Mouse (Mus musculus) mouse embryonic stem cell (cell line): ENCODE results near the gene Ckap5.

Experiments used
- in situ Hi-C, 2 experiments: fragments of 300-500 bp; cut with MboI; formaldehyde crosslinking; loops; 1 replicate in 1 of 2; 3 replicates in 1 of 2; pipeline ENCODE4 v1.14.3; 2019 to 2020; ENCODE audit warnings: low sequenced_read_pairs in 2 of 2, low pct_unique_long_range_greater_than_20kb in 1 of 2, mixed read lengths in 1 of 2; ENCODE audit not compliant: unreplicated experiment in 1 of 2

Gene Ckap5

DNA sequence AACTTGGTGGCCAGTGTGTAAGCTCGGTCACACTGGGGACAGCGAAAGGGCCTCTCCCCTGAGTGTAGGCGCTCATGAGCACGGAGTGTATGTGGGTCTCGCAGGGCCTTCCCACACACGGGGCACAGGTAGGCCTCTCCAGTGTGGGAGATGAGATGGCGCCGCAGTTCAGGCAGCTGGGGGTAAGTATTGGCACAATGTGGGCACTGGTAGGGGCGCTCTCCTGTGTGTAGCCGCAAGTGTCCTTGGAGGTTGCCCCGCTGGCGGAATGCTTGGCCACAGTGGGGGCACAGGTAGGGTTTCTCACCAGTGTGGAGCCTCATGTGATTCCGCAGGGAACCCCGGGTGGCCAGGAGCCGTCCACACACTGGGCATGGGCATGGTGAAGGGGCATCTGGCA lies 118.8 kb downstream of the Ckap5 start:
- in situ Hi-C loops, result loop anchor here in 1 of 2 experiments (25.0 kb wide), 1 partner anchor 358 kb away; no protein-coding TSS in a partner anchor

DNA sequence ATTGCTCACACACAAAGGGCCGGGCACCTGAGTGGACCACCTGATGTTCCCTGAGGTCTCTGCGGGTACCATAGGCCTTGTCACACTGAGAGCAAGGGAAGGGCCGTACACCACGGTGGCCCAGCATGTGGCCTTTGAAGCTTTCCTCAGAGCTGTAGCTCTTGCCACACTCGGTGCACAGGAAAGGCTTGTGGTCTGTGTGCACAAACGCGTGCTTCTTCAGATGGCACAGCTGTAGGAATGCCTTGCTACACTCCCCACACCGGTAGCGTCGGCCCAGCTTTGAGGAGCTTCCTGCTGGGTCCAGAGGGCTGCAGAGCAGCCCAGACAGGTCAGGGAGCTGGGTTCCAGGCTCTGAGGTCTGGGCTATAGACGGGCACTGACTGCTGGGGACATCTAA lies 119.2 kb downstream of the Ckap5 start:
- in situ Hi-C loops, result loop anchor here in 1 of 2 experiments (25.0 kb wide), 1 partner anchor 359 kb away; no protein-coding TSS in a partner anchor

DNA sequence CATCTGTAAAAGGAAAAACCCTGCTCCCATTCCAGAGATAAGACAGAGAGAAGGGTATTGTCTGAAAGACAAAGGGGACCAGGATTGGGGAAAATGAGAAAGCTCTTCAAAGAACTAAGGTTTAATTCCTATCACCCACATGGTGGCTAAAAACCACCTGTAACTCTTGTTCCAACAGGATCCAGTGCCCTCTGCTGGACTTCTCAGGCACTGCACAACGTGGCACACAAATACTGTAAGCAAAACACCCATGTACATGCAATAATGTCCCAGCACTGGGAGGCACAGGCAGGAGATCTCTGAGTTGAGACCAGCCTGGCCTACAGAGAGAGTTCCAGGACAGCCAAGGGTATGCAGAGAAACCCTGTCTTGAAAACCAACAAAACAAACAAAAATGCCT lies 120.2 kb downstream of the Ckap5 start:
- in situ Hi-C loops, result loop anchor here in 1 of 2 experiments (25.0 kb wide), 1 partner anchor 359 kb away; no protein-coding TSS in a partner anchor

GRCm38 (mm10) chr2:91649152-91649551 lies 122.6 kb downstream of the Ckap5 start:
- in situ Hi-C loops, result loop anchor here in 1 of 2 experiments (25.0 kb wide), 1 partner anchor 362 kb away; no protein-coding TSS in a partner anchor

DNA sequence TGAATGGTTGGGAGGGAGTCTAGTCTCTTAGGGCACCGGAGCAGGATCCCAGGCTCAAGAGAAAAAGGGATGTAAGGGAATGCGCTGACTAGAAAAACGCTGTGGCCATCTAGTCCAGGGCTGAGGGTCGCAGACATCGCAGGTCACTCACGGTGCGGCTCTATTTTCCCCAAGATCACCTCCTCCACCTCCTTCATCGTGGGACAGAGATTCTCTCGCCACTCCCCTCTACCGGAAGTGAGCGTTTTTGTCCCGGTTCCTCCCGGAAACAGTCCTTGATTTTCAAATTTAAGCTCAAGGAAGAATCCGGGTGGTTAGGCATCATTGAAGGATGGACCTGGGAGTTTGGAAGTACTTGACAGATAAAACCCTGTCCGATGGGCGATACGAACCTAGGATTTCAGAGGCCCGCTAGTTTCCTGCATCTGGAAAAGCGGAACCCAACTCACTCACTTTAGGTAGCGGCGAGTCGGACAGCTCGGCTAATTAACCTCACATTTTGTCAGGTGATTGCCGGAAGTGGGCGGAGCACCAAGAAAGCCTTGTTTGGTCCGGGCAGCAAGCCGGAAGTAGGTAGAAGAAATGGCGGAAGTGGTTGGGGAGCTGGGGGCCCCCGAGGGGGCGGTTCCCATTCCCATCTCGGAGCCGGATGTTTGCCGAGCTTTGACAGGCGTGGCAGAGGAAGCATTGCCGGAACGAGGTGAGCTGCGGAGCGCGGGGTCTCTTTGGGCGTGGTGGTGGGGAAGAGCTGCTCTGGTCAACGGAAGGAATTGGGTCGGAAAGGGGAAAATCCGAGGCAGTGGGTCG lies 123.2 kb downstream of the Ckap5 start, which contains the start of the genes Zfp408 and Arhgap1:
TSS of gene Zfp408 (minus strand) at position 239 of the 807 bp plus-strand sequence.
TSS of gene Arhgap1 (plus strand) at position 308 of the 807 bp plus-strand sequence.
- in situ Hi-C loops, result loop anchor here in 1 of 2 experiments (25.0 kb wide), 1 partner anchor 362 kb away; no protein-coding TSS in a partner anchor

DNA sequence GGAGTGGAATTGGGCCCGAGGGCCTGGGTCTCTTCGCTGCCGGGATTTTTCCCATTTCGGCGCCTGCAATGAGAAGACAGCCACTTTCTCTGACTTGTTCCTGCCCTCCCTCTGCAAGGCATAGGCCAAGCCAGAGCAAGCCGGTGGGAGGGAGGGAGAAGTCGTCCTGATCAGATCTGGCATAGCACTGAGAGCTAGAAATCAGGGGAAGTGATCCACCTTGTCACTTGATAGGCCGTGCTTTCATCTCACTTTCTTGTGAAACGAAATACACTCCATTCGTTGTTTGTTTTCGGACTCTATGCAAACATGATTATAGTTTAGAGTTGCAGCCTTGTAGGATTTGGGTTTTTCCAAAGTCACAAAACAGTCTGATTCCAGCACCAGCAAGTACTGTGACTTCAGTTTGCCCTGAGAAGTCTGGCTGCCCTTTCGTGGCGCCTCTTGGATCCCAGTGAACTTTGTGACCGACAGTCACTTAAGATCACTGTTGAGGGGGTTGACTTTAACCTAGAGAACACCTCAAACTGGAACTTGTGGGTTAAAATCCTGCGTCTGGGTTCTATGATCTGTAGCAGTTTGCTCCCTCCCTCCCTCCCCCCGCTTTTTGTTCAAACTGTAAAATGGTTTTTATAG lies 123.9 kb downstream of the Ckap5 start:
- in situ Hi-C loops, result no loop called here

GRCm38 (mm10) chr2:91651458-91652258 lies 125.1 kb downstream of the Ckap5 start:
- in situ Hi-C loops, result no loop called here

GRCm38 (mm10) chr2:91652863-91653262 lies 126.3 kb downstream of the Ckap5 start:
- in situ Hi-C loops, result no loop called here

GRCm38 (mm10) chr2:91655388-91655787 lies 128.8 kb downstream of the Ckap5 start:
- in situ Hi-C loops, result no loop called here

GRCm38 (mm10) chr2:91655827-91656226 lies 129.3 kb downstream of the Ckap5 start:
- in situ Hi-C loops, result no loop called here

GRCm38 (mm10) chr2:91656774-91657173 lies 130.2 kb downstream of the Ckap5 start:
- in situ Hi-C loops, result no loop called here

DNA sequence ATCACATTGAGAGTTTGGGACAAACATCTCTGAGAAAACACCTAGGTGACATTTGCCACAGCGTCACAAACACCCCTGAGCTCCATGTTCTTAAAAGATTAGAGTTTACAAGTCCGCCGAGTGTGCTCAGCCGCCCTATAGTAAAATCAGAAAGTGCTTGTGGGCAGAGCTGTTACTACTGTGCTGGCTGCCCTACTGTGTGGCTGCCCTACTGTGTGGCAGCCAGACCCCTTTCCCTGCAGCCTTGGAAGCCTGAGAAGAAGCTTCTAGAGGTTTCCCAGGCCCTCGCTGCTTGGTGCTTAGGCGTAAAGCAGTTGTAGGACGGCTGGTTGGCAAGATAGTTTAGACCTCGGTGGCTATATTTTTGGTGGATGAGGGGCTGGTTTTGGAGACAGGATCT lies 133.1 kb downstream of the Ckap5 start:
- in situ Hi-C loops, result no loop called here

GRCm38 (mm10) chr2:91660981-91661380 lies 134.4 kb downstream of the Ckap5 start:
- in situ Hi-C loops, result no loop called here

DNA sequence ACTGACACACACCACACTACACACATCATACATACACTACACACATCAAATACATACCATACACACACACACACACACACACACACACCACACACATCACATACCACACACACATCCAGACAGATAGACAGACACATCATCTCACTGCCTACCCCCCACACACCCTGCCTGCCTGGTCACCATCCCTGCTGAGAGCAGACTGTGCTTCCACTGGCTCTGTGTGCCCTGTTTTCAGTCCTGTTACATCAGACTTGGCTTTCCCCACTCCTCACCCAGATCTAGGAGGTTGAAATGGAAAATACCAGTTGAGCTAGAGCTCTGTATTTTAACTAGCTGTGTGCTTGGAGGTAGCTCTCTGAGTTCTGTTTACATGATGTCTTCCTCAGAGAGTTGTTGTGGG lies 138.2 kb downstream of the Ckap5 start:
- in situ Hi-C loops, result no loop called here

- in situ Hi-C loops, result no loop called here
Observed at GRCm38 (mm10) chr2:91666386-91666910, 139.9 kb downstream of the Ckap5 start.

- in situ Hi-C loops, result no loop called here
Observed at GRCm38 (mm10) chr2:91667747-91668146, 141.2 kb downstream of the Ckap5 start.

GRCm38 (mm10) chr2:91669326-91669725 lies 142.8 kb downstream of the Ckap5 start:
- in situ Hi-C loops, result no loop called here

GRCm38 (mm10) chr2:91670038-91670437 lies 143.5 kb downstream of the Ckap5 start:
- in situ Hi-C loops, result no loop called here
